Mouse (Mus musculus) spleen, postnatal 4 days (tissue): ENCODE results near the gene Map10.
A peak's percentile ranks its signal among the peaks of the same experiment; 100 is the strongest.

Experiments
- DNase-seq, 2 experiments: peaks; one replicate each; pipeline ENCODE4 v3.0.0; 2022; ENCODE audit warnings: low spot score in 2 of 2

Gene Map10

DNA sequence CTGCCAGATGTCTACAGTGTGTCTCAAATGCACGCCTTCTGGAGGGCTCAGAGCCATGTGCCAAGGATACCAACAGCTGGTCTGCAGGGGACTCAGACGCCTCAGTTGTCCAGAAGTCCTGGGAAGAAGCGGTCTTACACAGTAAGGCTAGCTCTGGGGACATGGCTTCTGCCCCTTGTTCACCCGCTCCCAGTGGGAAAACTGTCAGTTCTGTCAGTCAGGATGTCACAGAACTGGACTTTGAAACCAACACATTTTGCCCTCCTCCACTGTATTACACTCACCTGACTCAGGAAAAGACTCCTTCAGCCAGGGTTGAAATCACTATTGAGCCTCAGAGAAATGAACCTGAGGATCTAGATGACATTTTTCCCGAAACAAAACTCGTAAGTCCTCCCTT lies 802 bp downstream of the Map10 start:
- DNase-seq: no peak

DNA sequence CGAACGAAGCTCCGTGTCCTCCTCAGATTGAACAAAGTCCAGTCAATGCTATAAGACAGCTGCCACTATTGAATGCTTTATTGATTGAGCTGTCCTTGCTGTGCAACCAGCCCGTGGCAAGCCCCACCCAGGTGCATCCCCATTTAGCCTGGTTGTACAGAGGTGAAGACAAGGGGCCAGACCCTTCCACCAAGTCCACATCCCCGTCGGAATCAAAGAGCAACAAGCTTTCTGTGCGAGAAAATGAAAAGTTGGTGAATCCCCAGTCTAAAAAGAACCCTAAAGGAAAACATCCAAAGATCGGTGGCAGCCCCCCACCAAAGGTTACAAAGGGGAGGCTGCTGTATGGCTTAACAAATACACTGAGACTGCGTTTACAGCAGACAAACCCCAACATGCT lies 1.3 kb downstream of the Map10 start:
- DNase-seq: no peak

DNA sequence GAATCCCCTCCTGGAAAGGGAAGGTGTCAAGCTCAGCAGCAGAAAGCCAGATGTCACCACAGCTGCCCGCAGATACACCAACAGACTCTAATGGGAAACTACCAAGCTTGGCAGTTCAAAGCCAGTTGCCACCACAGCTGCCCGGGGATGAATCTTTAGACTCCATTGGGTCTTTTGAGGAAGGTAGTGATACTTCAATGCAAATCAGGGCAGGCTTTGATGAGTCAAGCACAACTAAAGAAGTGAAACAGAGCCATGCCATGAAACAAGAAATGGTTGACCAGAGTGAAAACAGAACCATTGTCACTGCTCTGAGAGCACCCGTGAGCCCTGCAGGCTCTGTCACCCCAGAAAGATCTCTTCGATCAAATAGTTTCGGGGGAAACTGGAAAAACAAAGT lies 1.8 kb downstream of the Map10 start:
- no peak for DNase-seq

DNA sequence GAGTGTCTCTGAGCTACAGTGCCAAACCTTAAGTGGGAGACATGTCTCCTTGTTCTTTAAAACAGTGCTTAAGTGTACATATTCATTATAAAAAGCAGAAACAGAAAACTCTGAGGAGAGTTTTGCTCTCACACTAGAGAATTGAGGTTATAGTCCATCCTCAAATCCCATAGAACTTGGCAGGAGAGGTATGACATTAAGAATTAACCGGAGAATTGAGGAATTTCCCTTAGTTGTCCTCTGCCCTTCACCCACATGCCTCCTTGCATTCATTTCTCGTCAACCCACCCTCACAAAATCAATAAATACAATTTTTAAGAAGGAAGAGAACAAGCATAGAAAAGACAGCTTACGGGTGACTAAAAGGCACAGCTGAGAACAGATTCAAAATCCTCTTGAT lies 6.2 kb downstream of the Map10 start:
- DNase-seq: no peak

DNA sequence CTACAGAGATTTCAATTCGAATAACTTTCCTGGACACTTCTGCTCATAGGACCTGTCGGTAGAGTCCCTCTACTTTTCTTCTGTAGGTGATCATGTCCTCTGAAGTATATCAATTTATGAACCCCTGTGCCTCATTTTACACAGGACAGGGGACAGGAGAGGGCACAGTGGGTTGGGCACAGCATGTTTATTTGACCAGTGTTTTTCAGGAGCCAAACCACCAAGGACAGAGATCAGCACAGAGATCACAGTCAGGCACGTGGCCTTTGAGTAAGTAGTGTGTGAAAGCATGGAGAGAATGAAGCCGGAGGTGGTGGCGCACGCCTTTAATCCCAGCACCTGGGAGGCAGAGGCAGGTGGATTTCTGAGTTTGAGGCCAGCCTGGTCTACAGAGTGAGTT lies 7.9 kb downstream of the Map10 start:
- no peak for DNase-seq

DNA sequence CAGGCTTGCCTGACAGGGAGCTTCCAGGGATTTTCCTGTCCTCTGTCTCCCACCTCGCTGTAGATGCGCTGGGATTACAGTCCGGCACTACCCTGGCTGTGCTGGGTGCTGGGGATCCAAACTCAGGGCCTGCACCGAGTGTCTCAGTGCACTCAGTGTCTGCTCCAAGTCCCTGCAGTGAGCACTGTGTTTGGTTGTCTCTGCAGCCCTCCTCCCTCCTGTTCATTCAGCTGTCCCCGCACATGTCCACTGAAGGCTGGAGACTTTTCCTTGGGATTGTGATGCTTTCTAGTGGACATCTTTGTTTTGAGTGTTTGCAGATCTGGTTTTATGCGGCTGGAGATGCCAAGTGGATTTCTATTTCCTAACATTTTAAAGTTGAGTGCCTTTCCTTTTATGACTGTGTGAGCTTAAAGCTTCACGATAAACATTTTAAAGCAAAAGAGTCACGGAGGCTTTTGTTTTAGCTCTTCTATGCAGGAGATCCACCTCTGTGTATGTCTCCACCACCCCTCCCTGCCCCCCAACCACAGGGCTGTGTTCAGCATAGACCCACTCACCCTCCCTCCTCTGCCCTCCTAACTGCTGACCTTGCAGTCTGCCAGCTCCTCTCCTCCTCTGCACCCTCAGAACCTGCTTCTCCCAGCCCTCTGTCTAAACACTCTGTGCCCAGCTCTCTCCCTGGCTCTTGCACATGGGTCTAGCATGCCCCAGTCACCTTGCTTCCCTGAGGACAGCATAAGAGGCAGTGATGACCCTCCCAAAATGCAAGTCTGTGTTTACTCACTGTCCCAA lies 9.4 kb downstream of the Map10 start:
- no peak for DNase-seq

DNA sequence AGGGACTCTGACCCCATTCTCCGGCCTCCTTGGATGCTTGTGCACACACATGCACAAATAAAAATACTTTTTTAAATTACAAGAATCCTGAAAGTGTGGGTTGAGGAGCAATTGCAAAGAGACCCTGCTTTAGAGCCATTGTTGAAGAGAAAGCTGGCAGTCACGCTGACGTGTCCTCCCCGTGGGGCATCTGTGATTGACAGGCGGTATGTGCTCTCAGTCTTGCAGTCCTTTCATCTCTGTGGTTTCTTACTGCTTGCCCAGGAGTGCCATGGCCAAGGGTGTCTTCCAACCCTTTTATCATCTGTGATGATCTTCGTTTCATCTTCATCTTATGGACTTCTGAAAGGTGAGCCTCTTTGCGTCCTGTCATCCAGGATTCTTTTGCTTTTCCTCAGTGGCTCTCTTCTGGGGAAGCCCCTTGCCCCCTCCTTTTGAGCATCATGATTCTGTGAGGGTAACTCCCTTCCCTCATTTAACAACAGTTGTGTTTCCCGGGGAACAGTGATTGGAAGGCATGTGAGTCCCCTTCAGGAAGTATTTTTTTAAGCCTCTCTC lies 11.3 kb downstream of the Map10 start:
- DNase-seq: no peak

DNA sequence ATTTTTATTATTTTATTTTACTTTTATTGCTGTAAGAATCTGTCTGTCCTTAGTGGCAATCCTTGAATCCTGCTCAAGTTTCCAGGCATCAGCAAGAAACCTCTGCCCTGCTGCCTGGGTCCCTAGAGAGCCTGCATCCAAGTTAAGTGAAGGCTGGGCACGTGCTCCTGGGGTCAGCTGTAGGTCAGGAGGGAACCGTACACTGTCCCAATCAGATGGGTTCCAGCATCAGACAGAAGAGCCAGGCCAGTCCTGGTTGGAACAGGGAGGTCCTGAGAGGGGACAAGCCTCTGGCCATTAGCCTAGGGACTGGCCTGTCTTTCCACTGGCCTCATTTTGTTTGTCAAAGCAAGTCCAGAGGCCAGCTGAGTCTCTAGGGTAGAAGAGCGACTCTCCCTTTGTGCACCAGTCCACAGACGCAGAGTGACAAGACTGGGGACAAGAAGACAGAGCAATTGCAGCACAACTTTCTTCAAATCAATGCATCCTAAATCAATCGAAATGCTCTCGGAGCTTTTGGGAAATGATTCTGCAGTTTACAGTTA lies 15.7 kb downstream of the Map10 start:
- DNase-seq: no peak

DNA sequence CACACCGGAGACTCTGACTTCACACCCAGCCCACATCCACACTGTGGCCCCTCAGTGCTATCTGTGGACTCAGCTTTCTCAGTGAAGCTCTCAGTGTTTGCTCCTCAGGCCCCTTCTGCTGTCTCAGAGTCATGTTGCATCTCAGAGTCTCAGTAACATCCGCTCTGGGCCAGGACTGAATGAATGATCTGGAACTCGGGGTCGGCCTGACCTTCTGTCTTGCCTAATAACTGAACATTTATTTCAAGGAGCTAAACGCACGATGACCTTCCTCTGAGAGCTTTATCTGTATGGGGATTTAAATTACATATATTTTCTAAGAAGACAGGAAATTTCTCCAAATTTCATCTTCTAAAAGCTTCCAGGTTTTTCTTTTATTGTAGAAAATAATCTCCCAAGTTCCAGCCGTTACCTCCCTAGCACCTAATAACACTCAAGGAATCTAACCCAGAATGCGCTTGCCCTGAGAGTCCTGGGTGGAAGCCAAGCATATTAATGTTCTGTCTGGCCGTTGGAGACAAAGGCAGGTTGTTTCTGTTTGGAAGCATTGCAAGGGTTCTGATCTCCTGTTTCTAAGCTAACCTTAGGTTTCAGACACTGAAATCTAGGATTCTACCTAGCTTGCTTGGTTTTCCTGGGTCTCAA lies 16.7 kb downstream of the Map10 start:
- no peak for DNase-seq

DNA sequence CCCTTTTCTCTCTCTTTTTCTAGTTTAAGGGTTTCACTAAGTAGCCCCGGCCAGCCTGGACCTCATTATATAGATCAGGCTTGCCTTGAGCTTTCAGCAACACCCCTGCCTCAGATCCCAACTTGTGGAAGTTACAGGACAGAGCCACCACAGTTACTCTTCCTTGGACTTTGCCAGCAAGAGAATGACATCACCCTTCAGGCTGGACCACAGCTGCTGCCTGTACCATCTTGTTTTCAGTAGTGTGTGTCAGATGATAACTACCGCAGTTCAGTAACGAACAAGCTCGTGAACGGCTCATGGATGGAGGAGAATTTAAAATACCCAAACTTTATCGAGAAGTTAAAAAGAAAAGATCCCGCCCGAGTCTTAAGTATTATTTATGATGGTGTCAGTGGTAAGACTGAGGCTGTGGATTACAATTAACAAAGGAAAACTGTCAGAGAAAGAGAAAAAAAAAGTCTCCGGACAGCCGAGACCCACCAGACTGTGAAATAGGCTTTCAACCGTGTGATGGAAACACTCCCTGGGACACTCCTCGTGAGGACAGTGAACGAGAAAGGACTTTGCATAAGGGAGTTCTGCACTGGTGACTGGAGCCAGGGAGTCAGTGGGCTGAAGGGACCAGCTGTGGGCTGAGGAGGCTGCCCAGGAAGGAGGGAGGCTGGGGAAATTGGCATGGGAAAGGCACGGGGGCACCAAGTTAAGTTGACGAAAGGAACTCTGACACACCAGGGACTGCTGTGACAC lies 20.7 kb downstream of the Map10 start:
- no peak for DNase-seq

DNA sequence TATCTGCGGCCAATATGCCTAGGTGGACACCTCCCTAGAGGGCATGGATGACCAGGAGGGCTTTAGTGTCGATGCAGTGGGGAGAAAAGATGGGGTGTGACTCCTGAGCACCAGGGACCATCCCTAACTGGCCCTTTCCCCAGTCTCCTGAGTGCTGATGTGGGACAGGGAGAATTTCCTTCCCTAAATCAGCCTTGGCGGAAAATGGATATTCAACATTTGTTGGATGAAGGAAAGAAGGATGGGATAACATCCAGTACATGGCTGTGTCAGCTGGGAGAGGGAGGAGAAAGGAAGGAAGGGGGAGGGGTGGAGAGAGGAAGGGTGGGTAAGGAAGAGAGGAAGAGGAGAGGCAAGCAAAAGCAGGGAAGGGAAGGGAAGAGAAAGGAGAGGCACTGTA lies 21.3 kb downstream of the Map10 start:
- DNase-seq: no peak

DNA sequence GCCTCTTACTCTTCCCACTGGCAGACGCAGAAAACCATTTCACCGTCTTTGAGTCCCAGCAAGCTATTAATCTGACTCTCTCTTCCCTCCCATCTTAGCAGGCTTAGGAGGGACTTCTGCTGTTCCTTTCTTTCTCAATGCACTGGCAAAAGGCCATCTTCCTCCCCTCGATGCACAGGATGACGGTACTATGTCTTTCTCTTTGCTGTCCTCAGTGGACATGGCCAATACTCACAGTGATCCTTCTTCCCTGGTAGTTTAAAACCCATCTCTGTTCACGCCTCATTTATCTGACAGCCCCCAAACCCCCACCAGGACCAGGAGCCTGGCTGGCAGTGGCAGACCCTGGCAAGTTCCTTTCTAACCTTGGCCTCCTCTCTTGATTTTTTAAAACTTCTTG lies 22.8 kb downstream of the Map10 start:
- DNase-seq: no peak

DNA sequence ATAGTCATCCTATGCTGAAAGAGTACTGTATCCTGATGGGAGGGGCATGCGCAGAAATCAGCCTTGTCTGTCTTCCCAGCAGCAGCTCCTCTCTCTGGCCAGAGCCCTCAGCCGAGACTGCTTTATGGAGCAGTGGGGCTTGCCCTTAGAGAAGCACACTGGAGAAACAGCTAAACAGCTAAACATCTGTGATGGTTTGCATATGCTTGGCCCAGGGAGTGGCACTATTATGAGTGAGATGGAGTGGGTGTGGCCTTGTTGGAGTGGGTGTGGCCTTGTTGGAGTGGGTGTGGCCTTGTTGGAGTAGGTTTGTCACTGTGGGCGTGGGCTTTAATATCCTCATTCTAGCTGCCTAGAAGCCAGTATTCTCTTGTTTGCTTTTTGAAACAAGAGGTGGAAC lies 23.6 kb downstream of the Map10 start:
- no peak for DNase-seq

DNA sequence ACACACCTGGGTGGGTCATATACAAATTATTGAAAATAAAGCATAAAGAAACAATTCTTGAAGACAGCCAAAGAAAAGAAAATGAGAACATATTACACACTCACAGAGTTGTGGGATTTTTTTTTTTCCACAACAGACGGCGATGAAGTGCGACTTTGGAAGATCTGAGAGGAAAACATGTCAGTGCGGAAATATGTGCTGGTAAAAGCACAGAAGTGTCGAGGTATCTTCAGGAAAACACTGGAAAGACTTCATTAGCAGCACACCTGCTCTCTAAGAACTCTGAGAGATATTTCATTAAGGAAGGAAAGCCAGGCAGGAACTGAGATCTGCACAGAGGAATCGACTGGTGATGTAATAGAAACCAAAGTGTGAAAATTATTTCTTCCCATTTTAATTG lies 26.3 kb downstream of the Map10 start:
- DNase-seq: no peak

DNA sequence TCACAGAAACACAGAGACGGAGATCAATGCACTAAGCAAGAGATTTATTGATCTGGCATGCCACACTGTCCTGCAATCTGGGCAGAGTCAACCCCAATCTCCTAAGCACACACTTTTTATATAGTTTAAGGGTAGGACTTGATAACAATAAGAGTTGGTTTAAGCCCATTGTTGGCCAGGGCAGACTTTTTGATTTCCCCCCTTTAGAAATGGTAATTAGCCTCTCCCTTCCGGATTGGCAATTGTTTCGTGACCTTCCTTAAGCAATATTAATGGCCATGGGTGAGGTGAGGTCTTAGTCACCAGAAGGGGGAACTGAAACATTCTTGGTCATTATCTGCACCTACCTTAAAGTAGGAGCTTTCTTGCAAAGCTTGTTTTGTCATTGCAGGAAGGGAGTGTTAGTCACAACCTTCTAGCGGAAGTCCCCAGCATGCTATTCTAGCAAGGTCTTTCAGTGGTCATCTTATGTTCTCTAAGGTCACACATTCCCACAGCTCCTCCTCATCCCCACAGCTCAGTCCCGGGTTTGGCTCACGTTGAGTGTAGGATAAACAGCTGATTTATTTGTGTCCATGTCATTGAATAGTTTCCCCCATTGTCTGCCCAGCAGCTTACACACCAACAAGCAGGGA lies 29.9 kb downstream of the Map10 start:
- DNase-seq: no peak

DNA sequence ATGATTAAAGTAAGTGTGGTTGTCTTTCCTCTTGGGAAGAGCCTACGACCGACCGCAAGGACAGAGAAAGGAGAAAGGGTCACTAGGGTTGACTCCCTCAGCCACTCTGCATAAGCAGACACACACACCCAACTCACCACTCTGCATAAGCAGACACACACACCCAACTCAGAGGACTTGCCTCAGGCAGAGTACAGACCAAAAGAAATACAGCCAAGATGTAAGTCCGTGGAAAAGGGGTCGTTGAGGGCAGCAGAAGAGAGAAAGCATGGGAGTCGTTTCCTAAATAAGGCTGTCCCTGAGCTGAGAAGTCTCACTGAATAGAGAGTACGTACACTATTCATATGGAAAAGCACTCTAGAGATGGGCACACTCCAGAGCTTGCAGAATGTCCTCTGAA lies 30.8 kb downstream of the Map10 start:
- no peak for DNase-seq

DNA sequence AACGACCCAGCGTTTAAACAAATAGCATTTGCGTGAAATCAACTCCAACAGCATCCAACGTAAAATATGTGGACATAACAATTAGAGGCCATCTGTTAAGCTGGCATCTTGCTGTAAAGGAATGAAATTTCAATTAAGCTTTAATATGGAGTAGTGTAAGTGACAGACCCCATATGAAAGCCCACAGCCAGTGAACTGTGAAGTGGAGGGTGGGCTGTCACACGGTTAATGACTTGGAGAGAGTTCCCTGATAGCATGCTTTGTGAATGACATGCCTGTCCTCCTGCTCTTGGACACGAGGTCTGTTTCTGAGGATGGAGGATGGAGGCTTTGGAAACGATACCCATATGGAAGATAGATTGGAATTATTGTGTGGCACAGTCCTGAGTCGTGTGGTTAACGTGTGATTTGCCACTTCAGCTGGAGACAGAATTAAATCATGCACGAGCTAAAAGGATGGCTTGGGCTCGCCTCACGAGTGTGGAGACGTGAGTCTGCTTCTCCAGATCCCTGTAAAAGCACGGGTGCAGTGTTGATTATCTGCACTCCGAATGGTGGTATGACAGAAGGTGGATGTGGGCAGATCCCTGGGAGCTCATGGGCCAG lies 33.4 kb downstream of the Map10 start:
- DNase-seq: no peak

DNA sequence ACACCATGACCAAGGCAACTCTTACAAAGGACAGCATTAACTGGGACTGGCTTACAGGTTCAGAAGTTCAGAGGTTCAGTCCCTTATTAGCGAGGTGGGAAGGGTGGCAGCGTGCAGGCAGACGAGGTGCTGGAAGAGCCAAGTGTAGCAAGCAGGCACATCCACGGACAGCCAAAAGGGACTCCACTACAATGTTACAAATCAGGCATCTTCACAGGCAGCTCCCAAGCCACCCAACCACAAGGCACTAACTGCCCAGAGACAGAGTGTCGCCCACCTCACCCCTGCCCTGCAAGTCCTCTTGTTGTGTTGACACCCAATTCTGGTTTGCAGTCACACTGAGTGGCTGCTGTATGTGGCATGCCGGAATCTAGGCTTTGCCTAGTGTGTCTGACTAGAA lies 34.8 kb downstream of the Map10 start:
- no peak for DNase-seq

DNA sequence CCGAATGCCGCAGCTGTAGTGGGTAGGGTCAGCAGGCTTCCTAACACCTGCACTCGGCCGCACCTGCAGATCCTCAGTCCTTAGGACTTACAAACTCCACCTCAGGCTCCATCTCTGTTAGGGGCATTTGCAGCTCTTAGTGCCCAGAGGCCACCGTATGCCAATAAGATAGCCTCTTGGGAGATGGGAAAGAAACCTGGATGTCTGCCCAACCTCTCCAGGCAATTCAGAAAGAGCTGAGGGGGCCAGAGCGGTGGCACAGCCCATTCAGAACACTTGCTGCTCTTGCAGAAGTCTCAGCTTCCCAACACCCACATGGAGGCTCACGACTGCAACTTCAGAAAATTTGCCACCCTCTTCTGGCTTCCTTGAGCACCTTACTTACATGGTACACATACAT lies 36.2 kb downstream of the Map10 start:
- DNase-seq: no peak

DNA sequence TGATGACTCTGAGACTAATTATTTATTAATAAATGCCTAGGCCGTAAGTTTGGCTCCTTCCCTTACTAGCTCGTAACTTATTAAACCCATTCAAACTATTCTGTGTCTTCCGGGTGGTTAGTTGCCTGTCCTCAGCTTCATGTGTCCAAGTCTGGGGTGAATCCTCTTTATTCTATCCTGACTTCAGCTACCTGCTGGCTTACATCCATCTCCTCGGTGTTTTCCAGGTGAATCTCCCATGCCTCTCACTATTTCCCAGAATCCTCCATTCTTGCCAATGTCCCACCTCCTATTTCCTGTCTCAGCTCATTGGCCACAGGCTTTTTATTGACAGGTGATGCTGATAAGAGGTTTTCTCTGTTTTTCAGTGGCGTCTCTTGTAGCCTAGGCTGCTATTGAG lies 39.6 kb downstream of the Map10 start:
- no peak for DNase-seq

DNA sequence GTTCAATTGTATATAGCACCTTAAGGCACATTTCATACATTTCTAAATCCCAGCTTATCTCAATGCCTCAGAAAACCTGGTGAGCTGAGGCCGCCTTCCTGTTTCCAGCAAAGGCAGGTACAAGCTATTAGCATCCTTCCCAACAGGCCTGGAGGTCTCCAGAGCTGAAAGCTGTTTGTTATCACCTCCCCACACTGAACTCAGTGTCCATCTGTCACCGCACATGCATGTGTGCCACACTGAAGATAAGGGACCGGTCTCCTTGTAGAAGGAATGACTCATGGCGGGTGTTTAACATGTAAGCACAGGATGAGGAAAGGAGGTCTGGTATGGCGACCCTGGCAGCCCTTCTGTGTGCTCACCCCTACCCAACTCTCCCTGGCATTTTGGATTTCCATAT lies 41.9 kb downstream of the Map10 start:
- DNase-seq: peak in 1 of 2 experiments; percentile 27

DNA sequence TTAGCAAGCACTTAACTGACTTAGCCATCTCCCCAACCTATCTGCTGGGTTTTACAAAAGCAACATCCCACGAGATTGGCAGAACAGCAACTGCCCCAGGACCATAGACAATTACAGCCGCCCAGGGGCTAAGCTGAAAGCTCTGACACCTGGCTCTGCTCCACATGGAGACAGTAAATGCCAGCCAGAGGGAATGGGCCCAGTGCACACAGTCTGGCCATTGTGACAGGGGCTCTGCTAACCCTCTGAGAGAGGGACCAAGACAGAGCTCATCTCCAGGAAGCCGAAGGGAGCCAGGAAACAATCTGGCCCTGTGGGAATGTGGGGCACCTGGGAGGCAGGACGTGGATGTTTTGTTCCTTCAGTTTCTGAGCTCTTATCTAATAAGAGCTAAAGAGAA lies 46.6 kb downstream of the Map10 start:
- no peak for DNase-seq
